Mouse (Mus musculus) heart, adult 9 months (tissue): ENCODE measurements around the gene Tmem121b.
A peak's percentile ranks its signal among the peaks of the same experiment; 100 is the strongest.

ENCODE experiments used
- DNase-seq, 2 experiments: peaks; one replicate each; pipeline ENCODE4 v3.0.0; 2022; ENCODE audit warnings: low spot score in 2 of 2

The Tmem121b gene

DNA sequence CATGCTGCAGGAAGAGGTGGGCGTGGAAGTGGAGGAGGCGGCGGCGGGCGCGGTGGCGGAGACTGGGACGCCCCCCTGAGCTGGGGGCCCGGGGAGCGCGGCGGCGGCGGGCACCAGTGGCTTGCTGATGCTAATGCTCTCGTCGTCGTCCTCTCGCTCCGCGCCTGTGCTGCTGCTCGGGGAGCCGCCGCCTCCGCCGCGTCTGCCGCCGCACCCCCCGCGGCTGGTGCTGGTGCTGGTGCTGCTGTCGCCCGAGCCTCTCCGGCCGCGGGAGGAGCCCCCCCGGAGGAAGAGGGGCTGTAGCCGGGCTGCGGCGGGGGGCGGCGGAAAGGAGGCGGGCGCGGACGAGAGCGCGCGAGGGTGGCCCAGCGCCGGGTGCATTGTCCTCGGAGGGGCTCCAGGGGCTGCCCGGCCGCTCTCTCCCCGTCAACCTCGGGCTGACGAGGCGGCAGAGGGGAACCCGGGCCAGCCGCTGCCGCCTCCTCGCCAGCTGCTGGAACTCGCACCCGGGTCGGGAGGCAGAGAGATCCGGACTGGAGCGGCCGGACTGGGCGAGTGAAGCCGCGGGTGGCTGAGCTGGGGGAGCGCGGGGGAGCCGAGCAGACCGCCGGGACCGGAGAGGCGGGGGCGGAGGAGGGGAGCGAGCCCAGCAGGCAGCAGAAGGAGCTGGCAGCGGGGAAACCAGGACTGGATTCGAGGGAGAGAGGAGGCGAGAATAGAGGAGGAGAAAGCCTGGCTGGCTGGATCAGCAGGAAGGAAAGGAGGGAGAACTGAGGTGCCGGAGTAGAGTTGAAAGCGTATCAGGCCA, at the start of gene Tmem121b:
TSS of gene Tmem121b (minus strand) at position 434 of the 808 bp plus-strand sequence.
- DNase-seq = no peak

DNA sequence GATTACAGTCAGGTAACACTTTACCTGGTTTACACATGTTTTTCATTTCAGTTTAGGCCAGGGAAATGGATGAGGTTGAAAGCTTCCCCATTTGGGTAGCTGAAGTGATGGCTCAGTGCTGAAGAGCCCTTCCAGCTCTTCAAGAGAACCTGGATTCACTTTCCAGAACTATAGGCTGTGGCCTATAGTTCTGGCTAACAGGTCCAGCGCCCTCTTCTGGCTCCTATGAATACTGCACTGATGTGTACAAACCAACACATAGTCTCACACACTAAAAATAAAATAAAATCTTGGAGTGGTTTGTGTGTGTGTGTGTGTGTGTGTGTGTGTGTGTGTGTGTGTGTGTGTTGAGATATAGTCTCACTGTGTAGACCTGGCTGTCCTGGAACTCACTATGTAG, 48.5 kb upstream of the Tmem121b start:
- no peak for DNase-seq

DNA sequence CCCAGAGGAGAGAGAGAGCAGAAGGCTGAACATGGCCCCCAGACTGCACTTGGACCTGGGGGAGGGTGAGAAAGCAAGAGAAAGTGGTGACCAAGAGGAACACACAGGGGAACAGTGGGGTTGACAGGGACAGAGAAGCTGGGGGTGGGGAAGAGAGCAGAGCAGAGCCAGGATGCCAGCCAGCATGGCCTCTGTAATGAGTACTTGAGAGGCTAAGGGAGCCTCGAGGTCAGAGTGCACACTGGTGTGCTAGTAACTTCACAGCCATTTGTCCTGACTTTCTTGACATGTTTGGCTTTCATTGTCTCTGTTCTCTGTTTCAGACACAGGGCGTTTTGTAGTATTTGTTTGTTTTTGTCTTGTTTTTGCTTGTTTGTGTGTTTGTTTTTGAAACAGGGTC, 47.8 kb upstream of the Tmem121b start:
- no peak for DNase-seq

GRCm38 (mm10) chr6:120539781-120540231, 46.2 kb upstream of the Tmem121b start:
- DNase-seq = peak; percentile 88

GRCm38 (mm10) chr6:120539132-120539759, 45.6 kb upstream of the Tmem121b start:
- DNase-seq = peak; percentile 88 to 89

- DNase-seq = no peak
Observed at GRCm38 (mm10) chr6:120536337-120536736, 42.7 kb upstream of the Tmem121b start.

DNA sequence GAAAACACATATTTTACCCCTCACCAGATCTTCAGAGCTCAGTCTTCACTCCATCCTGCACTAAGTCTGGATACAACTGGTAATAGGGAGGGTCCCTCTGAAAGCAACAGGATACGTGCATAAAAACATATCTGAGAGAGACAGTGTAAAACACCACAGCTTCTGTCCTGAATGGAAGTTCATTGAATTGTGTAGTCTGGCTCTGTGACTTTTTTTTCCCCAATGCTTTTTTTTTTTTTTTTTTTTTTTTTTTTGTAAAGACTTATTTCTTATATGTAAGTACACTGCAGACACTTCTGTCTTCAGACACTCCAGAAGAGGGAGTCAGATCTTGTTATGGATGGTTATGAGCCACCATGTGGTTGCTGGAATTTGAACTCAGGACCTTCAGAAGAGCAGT, 39.0 kb upstream of the Tmem121b start:
- DNase-seq = no peak

DNA sequence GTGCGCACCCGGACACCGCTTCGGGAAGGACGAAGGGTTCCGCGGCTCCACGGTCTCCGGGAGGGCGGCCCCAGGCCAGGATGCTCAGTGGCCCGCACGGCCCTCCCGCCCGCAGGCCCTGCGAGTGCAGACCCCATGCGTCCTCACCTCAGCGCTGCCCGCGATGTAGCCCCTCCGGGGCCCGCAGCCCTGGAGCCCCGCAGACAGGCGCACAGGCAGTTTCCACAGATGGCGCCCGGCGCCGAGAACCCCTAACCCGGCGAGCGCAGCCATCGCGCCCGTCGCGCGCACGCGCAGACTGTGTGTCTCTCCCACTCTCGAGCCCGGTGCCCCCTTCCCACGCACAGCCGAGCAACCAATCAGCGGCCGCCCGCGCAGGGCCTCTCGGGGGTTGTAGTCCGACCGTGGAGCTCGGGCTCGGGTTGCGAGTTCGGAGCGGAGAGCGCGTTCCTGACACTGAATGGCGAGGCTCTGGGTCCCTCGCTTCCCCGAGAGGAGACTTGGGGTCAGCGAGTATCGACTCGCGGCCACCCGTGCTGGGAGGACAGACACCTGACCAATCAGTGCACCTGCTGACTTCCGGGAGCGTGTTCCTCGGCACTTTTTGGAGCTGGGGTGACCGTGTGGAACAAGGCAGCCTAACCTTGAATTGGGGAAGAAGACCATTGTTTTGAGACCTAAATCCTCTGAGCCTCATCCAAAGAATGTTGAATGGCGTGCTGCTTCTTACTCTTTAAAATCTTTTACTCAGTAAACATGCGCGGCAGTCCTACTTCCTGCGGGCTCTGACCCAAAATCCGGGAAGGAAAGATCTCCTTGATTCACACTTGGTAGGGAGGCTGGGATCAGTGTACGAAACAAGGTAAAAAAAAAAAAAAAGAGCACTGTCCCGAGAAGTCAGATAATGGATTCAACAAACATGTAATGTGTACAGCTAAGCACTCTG, 37.7 kb upstream of the Tmem121b start, which contains the start of gene Hdhd5:
TSS of gene Hdhd5 (minus strand) at position 300 of the 946 bp plus-strand sequence.
- peak; percentile 90 to 91 for DNase-seq

- DNase-seq = no peak
Observed at GRCm38 (mm10) chr6:120529123-120529522, 35.5 kb upstream of the Tmem121b start.

- DNase-seq = no peak
Observed at GRCm38 (mm10) chr6:120524796-120525195, 31.2 kb upstream of the Tmem121b start.

DNA sequence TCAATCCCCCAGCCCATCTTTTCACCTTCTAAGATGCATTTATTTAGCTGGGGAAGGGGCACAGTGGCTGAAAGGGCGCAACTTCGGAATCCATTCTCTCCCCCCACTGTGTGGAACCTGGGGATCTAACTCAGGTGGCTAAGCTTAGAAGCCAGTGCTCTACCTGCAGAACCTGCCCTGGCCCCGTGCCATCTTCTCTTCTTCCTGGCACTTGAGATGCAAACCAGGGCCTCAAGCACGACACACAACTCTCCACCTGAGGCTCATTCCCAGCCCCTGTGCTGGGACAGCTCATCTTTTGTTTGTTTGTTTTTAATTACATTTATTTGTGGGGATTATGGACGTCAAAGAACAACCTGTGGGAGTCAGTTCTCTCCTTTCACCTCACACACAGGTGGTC, 26.0 kb upstream of the Tmem121b start:
- DNase-seq = no peak

DNA sequence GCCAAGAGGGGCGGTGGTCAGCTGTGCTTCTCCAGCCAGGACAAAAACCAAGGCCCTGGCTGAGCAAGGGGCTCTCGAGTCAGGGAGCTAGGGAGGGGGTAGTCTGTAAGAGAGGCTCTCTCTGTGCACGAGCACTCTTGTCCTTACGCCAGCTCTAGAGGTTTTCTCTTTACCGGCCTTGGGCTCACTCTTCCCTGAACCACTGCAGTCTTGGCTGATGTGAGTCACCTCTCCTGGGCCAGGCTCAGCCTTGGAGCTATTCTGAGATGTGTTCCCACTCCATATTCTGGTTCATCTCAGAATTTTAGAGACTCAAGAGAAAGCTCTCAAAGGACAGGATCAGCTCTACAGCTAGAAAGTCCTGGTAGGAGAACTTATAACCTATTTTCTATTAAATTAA, 23.7 kb upstream of the Tmem121b start:
- DNase-seq = no peak

DNA sequence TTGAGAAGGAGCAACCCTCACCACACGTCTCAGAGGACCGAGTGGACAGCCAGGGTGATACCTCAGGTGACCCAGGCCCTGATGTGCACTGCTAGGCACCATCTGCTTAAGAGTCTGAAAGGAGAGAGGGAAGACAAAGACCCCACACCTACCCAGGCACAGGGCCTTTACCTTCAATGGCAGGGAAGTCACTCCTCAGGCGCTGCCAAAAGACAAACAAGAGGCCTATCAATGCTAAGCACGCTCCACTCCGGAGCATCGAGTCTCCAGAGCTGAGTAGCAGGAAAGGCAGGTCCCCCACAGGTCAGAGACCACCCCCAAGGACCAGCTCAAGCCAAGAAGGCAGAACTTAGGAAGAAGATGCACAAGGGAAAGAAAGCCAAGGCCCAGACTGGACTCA, 23.3 kb upstream of the Tmem121b start:
- DNase-seq = no peak

- DNase-seq = no peak
Observed at GRCm38 (mm10) chr6:120516422-120516821, 22.8 kb upstream of the Tmem121b start.

- DNase-seq = no peak
Observed at GRCm38 (mm10) chr6:120511212-120511611, 17.6 kb upstream of the Tmem121b start.

DNA sequence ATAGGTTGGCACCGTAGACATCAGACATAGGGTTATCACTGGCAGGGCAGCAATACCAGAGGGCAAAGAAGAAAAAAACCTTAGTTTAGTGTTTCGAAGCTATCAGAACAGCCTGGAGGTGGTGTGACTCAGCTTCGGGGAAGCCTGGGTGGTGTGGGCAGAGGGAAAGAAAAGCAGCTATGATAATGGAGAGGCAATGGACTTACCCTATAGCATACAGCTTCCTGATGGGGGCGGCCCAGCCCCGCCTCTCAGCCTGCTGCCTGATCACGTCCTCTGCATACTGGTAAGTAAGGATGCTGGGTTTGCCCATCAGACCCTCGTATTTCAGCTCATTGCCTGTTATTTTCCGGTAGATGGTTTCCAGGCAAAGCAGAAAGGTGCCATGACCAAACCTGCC, 16.8 kb upstream of the Tmem121b start:
- DNase-seq = no peak

GRCm38 (mm10) chr6:120509975-120510374, 16.4 kb upstream of the Tmem121b start:
- no peak for DNase-seq

DNA sequence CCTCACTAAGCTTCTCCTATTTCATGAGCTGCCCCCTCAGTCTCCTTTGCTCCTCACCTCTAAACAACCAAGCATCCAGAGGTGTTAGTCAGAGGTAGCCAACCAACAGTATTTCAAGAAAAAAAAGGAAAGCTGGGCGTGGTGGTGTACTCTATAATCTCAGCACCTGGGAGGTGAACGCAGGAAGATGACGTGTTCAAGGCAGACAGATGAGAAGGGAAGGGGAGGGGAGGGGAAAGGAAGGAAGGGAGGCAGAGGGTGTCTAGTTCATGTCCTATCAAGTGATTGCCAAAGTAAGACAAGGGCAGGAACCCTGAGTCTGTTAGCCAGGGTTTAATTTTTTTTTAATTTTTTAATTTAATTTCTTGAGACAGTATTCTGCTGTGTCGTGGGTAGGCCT, 15.0 kb upstream of the Tmem121b start:
- no peak for DNase-seq

GRCm38 (mm10) chr6:120505531-120505930, 11.9 kb upstream of the Tmem121b start:
- no peak for DNase-seq

DNA sequence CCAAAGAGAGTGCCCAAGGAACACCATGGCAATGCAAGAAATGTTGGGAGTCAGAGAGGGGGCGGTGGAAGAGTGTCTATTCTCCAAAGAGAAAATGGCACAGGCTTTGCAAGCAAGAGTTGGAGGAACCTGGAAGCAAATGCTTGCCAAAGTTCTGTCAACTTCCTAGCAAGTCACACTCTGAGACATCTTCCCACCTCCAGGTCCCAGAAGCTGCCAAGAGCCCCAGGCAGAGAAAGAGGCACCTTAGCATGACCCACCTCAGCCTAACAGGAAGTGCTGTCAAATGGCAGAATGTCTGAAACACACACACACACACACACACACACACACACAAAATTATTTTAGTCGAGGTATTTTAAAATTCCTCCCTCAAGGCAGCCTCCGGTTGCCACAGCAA, 10.4 kb upstream of the Tmem121b start:
- DNase-seq = no peak

- DNase-seq = no peak
Observed at GRCm38 (mm10) chr6:120496544-120496943, 2.9 kb upstream of the Tmem121b start.
